Mouse (Mus musculus) lung, adult 2 months (tissue): ENCODE data around the gene Scn8a.

ENCODE experiments used
- CTCF ChIP-seq: fragments of 200-500 bp; IDR thresholded peaks from 2 replicates; pipeline ENCODE4 v1.5.1; 2011; ENCODE audit warnings: mild to moderate bottlenecking, low read length, control low read depth; ENCODE audit not compliant: insufficient read depth
- POLR2A ChIP-seq: fragments of 200-500 bp; IDR thresholded peaks from 2 replicates; pipeline ENCODE4 v1.6.1; 2011; ENCODE audit warnings: low read depth, mild to moderate bottlenecking, control low read depth, low read length, borderline replicate concordance; ENCODE audit errors: extremely low read depth

- TF ChIP-seq POLR2A (no peak), CTCF (no peak)
Observed at GRCm38 (mm10) chr15:100847193-100847592, 22.5 kb upstream of the Scn8a start.
